Mouse (Mus musculus): ENCODE data around the gene Ccdc36. TPM values are rescaled to one million over a fixed set of nuclear protein-coding genes. Genes with fewer than 3 reads are reported as not detected.

Ccdc36 gene
- polyA plus RNA-seq, 1 experiment: not detected

DNA sequence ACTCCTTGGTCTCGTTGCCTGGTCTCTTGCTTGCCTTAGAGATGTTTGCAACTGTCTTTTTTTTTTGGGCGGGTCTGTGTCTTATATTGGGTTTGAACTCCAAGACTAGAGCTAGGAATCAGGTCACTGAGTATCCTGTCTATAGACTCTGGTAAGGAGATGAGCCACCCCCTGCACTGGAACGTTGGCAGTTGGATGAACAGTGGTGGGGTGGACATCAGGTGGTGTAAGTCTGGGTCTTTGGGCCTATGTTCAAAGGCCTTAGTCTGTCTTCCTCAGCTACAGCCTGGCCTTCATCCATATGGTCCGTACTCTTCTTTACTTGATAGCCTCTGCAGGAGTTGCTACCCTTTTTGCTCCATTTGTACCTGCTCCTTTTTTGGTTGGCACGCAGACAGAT, 33.4 kb upstream of the Ccdc36 start:
- H3K4me3 ChIP-seq (ENCODE audit: low read depth, low read length): peak overlapping the region; percentile 90; the same call in 1 of the 2 replicates
- H3K36me3 ChIP-seq (ENCODE audit: control insufficient read depth, insufficient read depth, low read length): peaks cover 23% of the 10 kb centered on the region
- peak overlapping the region; percentile 18 for H3K27ac ChIP-seq (ENCODE audit: insufficient read depth, low read depth, low read length)
- no peaks in the 10 kb centered on the region for H3K27me3 ChIP-seq (ENCODE audit: control insufficient read depth, insufficient read depth, low read length)
- TF ChIP-seq POLR2A (IDR thresholded peaks at IDR 0.05; ENCODE audit: low read depth, low read length) (no peak), CTCF (IDR thresholded peaks at IDR 0.05; ENCODE audit: extremely low read depth, insufficient read length, insufficient replicate concordance, low read depth, low read length) (no peak)
- peaks cover 10% of the 10 kb centered on the region for H3K4me1 ChIP-seq (ENCODE audit: control insufficient read depth, insufficient read depth, insufficient read length, low read length)
- WGBS: 69% methylated on average over 5 of the region's 5 CpGs

DNA sequence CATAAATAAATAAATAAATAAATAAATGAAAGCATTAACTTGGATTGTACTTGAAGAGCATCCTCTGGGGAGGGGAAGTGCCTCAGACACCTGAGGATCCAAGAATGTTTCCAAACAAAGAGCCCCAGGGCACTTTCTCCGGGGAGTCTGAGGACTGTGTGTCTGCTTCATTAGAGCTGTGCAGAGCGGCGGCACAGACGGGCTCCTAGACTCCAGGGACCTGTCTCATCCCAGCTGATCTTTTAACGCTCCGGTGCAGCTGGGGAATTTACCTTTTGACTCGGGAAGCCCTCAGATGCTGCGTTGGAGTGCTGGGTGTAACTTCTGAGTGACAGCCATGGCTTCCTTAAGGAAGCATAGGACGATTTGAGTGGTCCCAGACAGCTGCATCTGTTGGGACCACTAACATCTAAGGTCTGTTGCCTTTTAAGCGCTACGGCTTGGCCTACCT, 32.9 kb upstream of the Ccdc36 start, which contains the start of gene Klhdc8b:
Gene Klhdc8b, minus strand, starts transcription at position 401 of the 451 bp plus-strand sequence.
- TF ChIP-seq POLR2A (IDR thresholded peaks at IDR 0.05; ENCODE audit: low read depth, low read length) (0 out of 2 replicates have a peak, but pooled peaks have one; percentile 11), CTCF (IDR thresholded peaks at IDR 0.05; ENCODE audit: extremely low read depth, insufficient read length, insufficient replicate concordance, low read depth, low read length) (no peak)
- Histone ChIP-seq H3K36me3 (ENCODE audit: control insufficient read depth, insufficient read depth, low read length) (peaks cover 23% of the 10 kb centered on the region), H3K27me3 (ENCODE audit: control insufficient read depth, insufficient read depth, low read length) (no peaks in the 10 kb centered on the region), H3K4me1 (ENCODE audit: control insufficient read depth, insufficient read depth, insufficient read length, low read length) (peaks cover 10% of the 10 kb centered on the region), H3K27ac (ENCODE audit: insufficient read depth, low read depth, low read length) (peak within 1 kb of the TSS; percentile 66), H3K4me3 (ENCODE audit: low read depth, low read length) (peak within 1 kb of the TSS; percentile 90)
- WGBS: 17% methylated on average over 11 of the region's 11 CpGs

DNA sequence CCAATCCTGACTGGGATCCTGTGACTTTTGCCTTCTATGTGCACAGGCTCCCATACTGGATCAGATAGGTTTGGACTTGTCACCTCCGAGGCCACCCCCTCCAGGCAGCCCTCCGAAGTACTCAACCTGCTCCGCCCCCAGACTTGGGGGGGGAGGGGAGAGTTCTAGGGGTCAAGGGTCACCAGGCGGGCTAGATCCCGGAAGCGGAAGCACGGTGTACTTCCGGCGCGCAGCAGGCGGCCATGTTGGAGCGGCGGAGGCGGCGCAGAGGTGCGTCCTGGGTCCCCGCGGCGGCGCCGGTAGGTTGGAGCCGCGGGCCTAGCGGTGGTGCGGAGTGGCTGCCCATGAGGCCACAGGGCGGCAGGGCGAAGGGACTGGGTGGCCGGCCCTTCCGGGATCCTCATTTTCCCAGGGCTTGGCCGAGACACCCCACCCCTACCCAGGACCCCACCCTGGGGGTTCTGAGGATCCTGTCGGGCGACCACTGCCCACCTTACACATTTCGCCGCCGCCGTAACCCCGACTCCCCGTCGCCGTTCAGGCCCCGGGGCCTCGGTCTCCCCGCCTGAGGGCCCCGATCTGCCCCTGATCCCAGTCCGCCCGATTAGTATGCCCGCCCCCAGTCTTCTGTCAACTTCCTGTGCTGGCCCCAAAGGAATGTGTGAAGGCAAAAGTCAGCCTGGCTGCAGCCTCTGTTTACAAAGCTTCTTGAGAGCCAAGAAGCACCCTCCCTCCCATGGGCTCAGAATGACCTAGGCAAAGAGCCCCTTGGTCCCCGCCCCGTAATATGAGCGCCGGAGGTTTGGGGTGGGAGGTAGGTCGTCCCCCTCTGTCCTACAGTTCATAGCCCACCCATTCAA, 32.3 kb upstream of the Ccdc36 start, which contains the start of gene Ccdc71:
Gene Ccdc71, plus strand, starts transcription at position 209 of the 860 bp plus-strand sequence.
- H3K27ac ChIP-seq (ENCODE audit: insufficient read depth, low read depth, low read length): peak within 1 kb of the TSS; percentile 66
- peaks cover 10% of the 10 kb centered on the region for H3K4me1 ChIP-seq (ENCODE audit: control insufficient read depth, insufficient read depth, insufficient read length, low read length)
- TF ChIP-seq POLR2A (IDR thresholded peaks at IDR 0.05; ENCODE audit: low read depth, low read length): peak; percentile 45; the same call in 1 of the 2 replicates
- no peak for TF ChIP-seq CTCF (IDR thresholded peaks at IDR 0.05; ENCODE audit: extremely low read depth, insufficient read length, insufficient replicate concordance, low read depth, low read length)
- no peaks in the 10 kb centered on the region for H3K27me3 ChIP-seq (ENCODE audit: control insufficient read depth, insufficient read depth, low read length)
- H3K4me3 ChIP-seq (ENCODE audit: low read depth, low read length): peak within 1 kb of the TSS; percentile 90
- WGBS: under 1% methylated on average over 50 of the region's 52 CpGs
- peaks cover 21% of the 10 kb centered on the region for H3K36me3 ChIP-seq (ENCODE audit: control insufficient read depth, insufficient read depth, low read length)

DNA sequence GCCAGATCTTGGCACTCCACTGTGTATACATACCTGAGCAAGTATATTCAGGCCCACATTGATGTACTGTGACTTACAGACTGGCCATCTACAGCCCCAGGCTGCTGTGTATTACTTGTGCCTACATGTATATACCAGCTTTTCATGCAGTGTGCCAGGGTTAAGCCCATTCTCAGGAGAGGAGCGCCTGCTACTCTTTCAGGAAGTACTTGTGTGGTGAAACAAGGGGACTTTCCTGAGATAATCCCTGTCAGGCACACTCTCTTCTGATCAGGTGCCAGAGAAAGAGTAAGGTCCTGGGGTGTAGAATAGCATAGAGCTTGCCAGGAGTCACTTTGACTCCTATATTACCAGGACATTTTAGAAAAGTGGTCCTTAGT, 31.6 kb upstream of the Ccdc36 start:
- H3K27ac ChIP-seq (ENCODE audit: insufficient read depth, low read depth, low read length): peak overlapping the region; percentile 66; the same call in 1 of the 2 replicates
- H3K4me3 ChIP-seq (ENCODE audit: low read depth, low read length): peak overlapping the region; percentile 90
- WGBS: 55% methylated on average over 1 of the region's 1 CpGs
- H3K4me1 ChIP-seq (ENCODE audit: control insufficient read depth, insufficient read depth, insufficient read length, low read length): peaks cover 10% of the 10 kb centered on the region
- H3K27me3 ChIP-seq (ENCODE audit: control insufficient read depth, insufficient read depth, low read length): no peaks in the 10 kb centered on the region
- H3K36me3 ChIP-seq (ENCODE audit: control insufficient read depth, insufficient read depth, low read length): peaks cover 17% of the 10 kb centered on the region
- no peak for TF ChIP-seq CTCF (IDR thresholded peaks at IDR 0.05; ENCODE audit: extremely low read depth, insufficient read length, insufficient replicate concordance, low read depth, low read length)
- no peak for TF ChIP-seq POLR2A (IDR thresholded peaks at IDR 0.05; ENCODE audit: low read depth, low read length)

DNA sequence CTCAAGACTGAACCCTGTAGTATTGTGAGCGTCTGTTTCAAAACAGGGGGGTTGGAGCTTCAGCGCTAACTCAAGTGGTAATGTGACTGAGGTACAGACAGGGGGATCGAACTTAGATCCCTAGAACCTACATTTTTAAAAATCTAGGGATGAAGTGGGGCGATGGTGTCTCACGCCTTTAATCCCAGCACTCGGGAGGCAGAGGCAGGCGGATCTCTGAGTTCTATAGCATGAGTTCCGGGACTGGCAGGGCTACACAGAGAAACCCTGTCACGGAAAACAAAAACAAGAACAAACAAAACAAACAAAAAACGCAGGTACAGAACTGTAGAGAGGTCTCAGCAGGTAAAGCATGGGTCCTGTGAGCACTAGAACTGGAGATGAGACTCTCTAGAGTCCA, 28.7 kb upstream of the Ccdc36 start:
- Histone ChIP-seq H3K4me3 (ENCODE audit: low read depth, low read length) (no peak overlapping the region), H3K36me3 (ENCODE audit: control insufficient read depth, insufficient read depth, low read length) (no peaks in the 10 kb centered on the region), H3K27me3 (ENCODE audit: control insufficient read depth, insufficient read depth, low read length) (no peaks in the 10 kb centered on the region), H3K27ac (ENCODE audit: insufficient read depth, low read depth, low read length) (no peak overlapping the region), H3K4me1 (ENCODE audit: control insufficient read depth, insufficient read depth, insufficient read length, low read length) (peaks cover 17% of the 10 kb centered on the region)
- TF ChIP-seq POLR2A (IDR thresholded peaks at IDR 0.05; ENCODE audit: low read depth, low read length) (no peak), CTCF (IDR thresholded peaks at IDR 0.05; ENCODE audit: extremely low read depth, insufficient read length, insufficient replicate concordance, low read depth, low read length) (no peak)
- whole genome bisulfite sequencing: 89% methylated on average over 10 of the region's 10 CpGs

DNA sequence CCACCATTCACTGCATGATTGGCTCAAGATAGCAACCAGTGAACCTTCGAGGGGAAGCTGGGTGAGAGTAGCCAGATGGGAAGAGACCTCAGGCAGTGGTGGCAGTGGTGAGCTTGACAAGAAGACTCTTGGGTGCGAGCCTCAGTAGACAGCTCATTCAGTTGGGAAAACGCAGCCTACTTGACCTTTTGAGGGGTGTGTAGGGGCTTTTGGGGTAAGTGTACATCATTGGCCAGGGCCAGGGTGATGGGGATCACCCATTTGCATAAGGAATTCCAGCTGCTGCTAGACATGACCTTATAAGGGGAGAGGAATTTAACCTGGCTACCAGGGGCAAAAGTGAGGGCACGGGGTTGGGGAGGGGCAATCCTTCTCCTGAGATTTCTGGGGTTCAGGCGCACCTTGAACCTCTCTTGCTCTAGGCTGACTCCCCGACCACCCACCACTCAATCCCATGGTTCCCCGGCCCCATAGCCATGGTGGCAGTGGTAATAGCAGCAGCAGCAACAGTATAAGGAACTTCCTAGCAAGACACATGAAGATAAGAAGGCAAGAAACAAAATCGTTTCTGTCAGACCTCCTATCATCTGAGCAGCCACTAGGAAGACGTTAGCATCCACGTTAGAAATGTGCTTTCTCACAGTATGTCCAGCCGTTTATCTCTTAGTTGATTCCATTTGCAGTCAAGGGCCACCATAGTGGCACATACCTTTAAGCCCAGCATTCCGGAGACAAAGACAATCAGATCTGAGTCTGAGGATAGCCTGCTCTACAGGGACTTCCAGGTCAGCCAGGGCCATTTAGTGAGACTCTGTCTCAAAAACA, 27.7 kb upstream of the Ccdc36 start:
- 66% methylated on average over 12 of the region's 12 CpGs for WGBS
- Histone ChIP-seq H3K4me1 (ENCODE audit: control insufficient read depth, insufficient read depth, insufficient read length, low read length) (peaks cover 14% of the 10 kb centered on the region), H3K4me3 (ENCODE audit: low read depth, low read length) (no peak overlapping the region), H3K36me3 (ENCODE audit: control insufficient read depth, insufficient read depth, low read length) (no peaks in the 10 kb centered on the region), H3K27me3 (ENCODE audit: control insufficient read depth, insufficient read depth, low read length) (no peaks in the 10 kb centered on the region), H3K27ac (ENCODE audit: insufficient read depth, low read depth, low read length) (no peak overlapping the region)
- no peak for TF ChIP-seq CTCF (IDR thresholded peaks at IDR 0.05; ENCODE audit: extremely low read depth, insufficient read length, insufficient replicate concordance, low read depth, low read length)
- no peak for TF ChIP-seq POLR2A (IDR thresholded peaks at IDR 0.05; ENCODE audit: low read depth, low read length)

Data from small intestine, adult 2 months (tissue).